Mouse (Mus musculus) lung, adult 2 months (tissue): ENCODE results near the gene Crhr1. TPM values are rescaled to one million over a fixed set of nuclear protein-coding genes. Genes with fewer than 3 reads are reported as not detected.

ENCODE experiments used
- DNase-seq: peaks from one replicate; pipeline ENCODE4 v3.0.0; 2022
- H3K4me1 ChIP-seq: fragments of 200-500 bp; 2 replicates; pipeline ENCODE4 v1.6.1; 2011; ENCODE audit warnings: low read length; ENCODE audit not compliant: control insufficient read depth, insufficient read depth
- H3K4me3 ChIP-seq: fragments of 200-500 bp; replicated peaks from 2 replicates; pipeline ENCODE3; 2011; ENCODE audit warnings: low read depth, mild to moderate bottlenecking, control low read depth, low read length; ENCODE audit errors: extremely low read depth
- CTCF ChIP-seq: fragments of 200-500 bp; IDR thresholded peaks from 2 replicates; pipeline ENCODE4 v1.5.1; 2011; ENCODE audit warnings: mild to moderate bottlenecking, low read length, control low read depth; ENCODE audit not compliant: insufficient read depth
- POLR2A ChIP-seq: fragments of 200-500 bp; IDR thresholded peaks from 2 replicates; pipeline ENCODE4 v1.6.1; 2011; ENCODE audit warnings: low read depth, mild to moderate bottlenecking, control low read depth, low read length, borderline replicate concordance; ENCODE audit errors: extremely low read depth
- WGBS: fragments of 180-500 bp; shearing (Covaris S2); methylation state at CpG from one replicate; pipeline ENCODE4 v1.1.7; 2018; 5-methylcytosine and 5-hydroxymethylcytosine counted together
- polyA plus RNA-seq: library from polyadenylated mRNA; depleted of rRNA; stranded (reverse); fragments of >200 nt; gene quantifications from 2 replicates; pipeline ENCODE4 v1.2.3, GENCODE M21; 2012; rRNA removed

The Crhr1 gene
- polyA plus RNA-seq, 1 experiment: not detected

GRCm38 (mm10) chr11:104220291-104220690, 87.6 kb downstream of the Crhr1 start:
- Histone ChIP-seq H3K4me3 (no peak overlapping the region), H3K4me1 (no peaks in the 10 kb centered on the region)
- no peak for DNase-seq
- WGBS: 75% methylated on average over 4 of the region's 4 CpGs
- TF ChIP-seq CTCF: no peak
- TF ChIP-seq POLR2A: no peak

- no peak for DNase-seq
- WGBS: 74% methylated on average over 5 of the region's 5 CpGs
Measured at GRCm38 (mm10) chr11:104221751-104222150, 89.1 kb downstream of the Crhr1 start.

GRCm38 (mm10) chr11:104223301-104223700, 90.6 kb downstream of the Crhr1 start:
- DNase-seq: no peak
- no peak overlapping the region for H3K4me3 ChIP-seq
- H3K4me1 ChIP-seq: no peaks in the 10 kb centered on the region
- WGBS: 76% methylated on average over 9 of the region's 9 CpGs
- TF ChIP-seq POLR2A: no peak
- TF ChIP-seq CTCF: no peak

More at GRCm38 (mm10) chr11:104221751-104222150, 89.1 kb downstream of the Crhr1 start:
- H3K4me1 ChIP-seq: no peaks in the 10 kb centered on the region
- no peak for TF ChIP-seq CTCF
- TF ChIP-seq POLR2A: no peak
- no peak overlapping the region for H3K4me3 ChIP-seq

Other genes starting within 250 kb of the Crhr1 start
- gene Nsf, start 178.8 kb upstream of the Crhr1 start, polyA plus RNA-seq: 27.5 and 35.2 TPM in 2 replicates
- 15.1 and 24.2 TPM in 2 replicates for gene Arf2, start 166.1 kb upstream of the Crhr1 start, polyA plus RNA-seq
- gene Sppl2c, start 53.5 kb downstream of the Crhr1 start, polyA plus RNA-seq: 0.05 TPM in 1 of 2 replicates, not detected in the other
- gene Mapt, start 98.5 kb downstream of the Crhr1 start, polyA plus RNA-seq: 55.3 and 77.9 TPM in 2 replicates